Mouse (Mus musculus): ENCODE results near the gene 4930590J08Rik. TPM values are rescaled to one million over a fixed set of nuclear protein-coding genes. Genes with fewer than 3 reads are reported as not detected.

Gene 4930590J08Rik
- total and polyA plus RNA-seq, 2 experiments: 0.07 to 0.37 TPM

- 49% methylated on average over 2 of the region's 2 CpGs for WGBS
- Histone ChIP-seq H3K27me3 (ENCODE audit: control insufficient read depth, insufficient read depth, low read length) (no peaks in the 10 kb centered on the region; the same call in 1 of the 2 replicates), H3K4me3 (ENCODE audit: insufficient read depth, low read depth, low read length) (no peak overlapping the region), H3K27ac (replicated peaks; ENCODE audit: insufficient read depth, low read depth, low read length) (no peak overlapping the region), H3K4me1 (ENCODE audit: control insufficient read depth, insufficient read depth, low read length) (no peaks in the 10 kb centered on the region; the same call in 1 of the 2 replicates), H3K79me2 (ENCODE audit: control insufficient read depth, insufficient read depth, low read length) (no peaks in the 10 kb centered on the region), H3K9ac (ENCODE audit: low read depth, low read length) (no peak overlapping the region), H3K36me3 (ENCODE audit: control insufficient read depth, insufficient read depth, low read length) (no peaks in the 10 kb centered on the region)
- TF ChIP-seq CTCF (IDR thresholded peaks at IDR 0.05; ENCODE audit: low read depth, low read length): no peak
- no peak for TF ChIP-seq POLR2A (IDR thresholded peaks at IDR 0.05; ENCODE audit: extremely low read depth, insufficient read depth, low read length)
- DNase-seq (ENCODE audit: extremely low read depth, low read depth, low spot score): no peak
Measured at GRCm38 (mm10) chr6:91872781-91873180, 29.8 kb upstream of the 4930590J08Rik start.

DNA sequence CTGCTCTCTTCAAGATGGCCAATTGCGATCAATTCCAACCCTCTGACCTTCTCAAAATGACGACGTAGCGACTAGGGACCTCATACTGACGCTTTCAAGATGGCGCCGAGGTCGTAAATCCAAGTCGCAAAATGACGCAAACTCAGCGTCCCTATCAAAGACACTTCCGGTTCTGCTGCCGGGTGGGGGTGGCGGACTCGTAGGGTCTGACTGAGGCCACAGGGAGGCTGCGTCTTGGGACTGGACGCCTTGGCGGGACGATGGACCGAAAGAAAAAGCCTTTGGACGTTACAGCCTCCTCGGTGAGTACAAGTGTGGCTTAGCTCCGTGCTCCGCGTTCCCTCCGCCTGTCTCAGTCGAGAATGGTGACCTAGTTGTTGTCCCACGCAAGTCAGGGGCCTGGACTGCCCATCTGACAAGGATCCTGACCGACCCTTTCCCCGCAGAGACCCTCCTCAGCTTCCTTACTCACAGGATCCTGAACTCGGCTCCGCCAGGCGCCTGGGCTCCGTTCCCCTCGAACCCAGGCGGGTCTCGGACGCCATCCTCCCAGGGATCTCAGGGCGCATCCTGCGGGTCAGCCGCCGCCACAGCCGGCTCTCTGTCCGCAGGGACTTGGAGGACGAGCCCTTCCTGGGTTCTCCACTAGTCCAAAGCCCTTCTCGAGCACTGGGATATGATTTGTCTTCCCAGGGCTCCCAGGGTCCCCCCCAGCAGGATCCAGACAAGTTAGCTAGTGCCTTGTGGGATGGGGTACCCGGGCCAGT, 24.5 kb upstream of the 4930590J08Rik start, which contains the start of gene Ccdc174:
TSS of gene Ccdc174 (plus strand) at position 169 of the 767 bp plus-strand sequence.
- Histone ChIP-seq H3K27ac (replicated peaks; ENCODE audit: insufficient read depth, low read depth, low read length) (peak within 1 kb of the TSS; percentile 43), H3K4me1 (ENCODE audit: control insufficient read depth, insufficient read depth, low read length) (no peaks in the 10 kb centered on the region; the same call in 1 of the 2 replicates)
- DNase-seq (ENCODE audit: extremely low read depth, low read depth, low spot score): peak; percentile 96

GRCm38 (mm10) chr6:91883859-91884258, 18.8 kb upstream of the 4930590J08Rik start:
- TF ChIP-seq CTCF (IDR thresholded peaks at IDR 0.05; ENCODE audit: low read depth, low read length) (no peak), POLR2A (IDR thresholded peaks at IDR 0.05; ENCODE audit: extremely low read depth, insufficient read depth, low read length) (no peak)
- no peaks in the 10 kb centered on the region for H3K79me2 ChIP-seq (ENCODE audit: control insufficient read depth, insufficient read depth, low read length)
- no peak overlapping the region for H3K4me3 ChIP-seq (ENCODE audit: insufficient read depth, low read depth, low read length)
- no peaks in the 10 kb centered on the region for H3K27me3 ChIP-seq (ENCODE audit: control insufficient read depth, insufficient read depth, low read length)
- no peaks in the 10 kb centered on the region for H3K4me1 ChIP-seq (ENCODE audit: control insufficient read depth, insufficient read depth, low read length)
- H3K9ac ChIP-seq (ENCODE audit: low read depth, low read length): no peak overlapping the region
- WGBS: 81% methylated on average over 2 of the region's 2 CpGs
- no peak overlapping the region for H3K27ac ChIP-seq (replicated peaks; ENCODE audit: insufficient read depth, low read depth, low read length)
- peaks cover 51% of the 10 kb centered on the region for H3K36me3 ChIP-seq (ENCODE audit: control insufficient read depth, insufficient read depth, low read length)
- DNase-seq (ENCODE audit: extremely low read depth, low read depth, low spot score): no peak

More for the DNA sequence above, 24.5 kb upstream of the 4930590J08Rik start, which contains the start of gene Ccdc174:
- Histone ChIP-seq H3K9ac (ENCODE audit: low read depth, low read length) (peak within 1 kb of the TSS; percentile 92), H3K27me3 (ENCODE audit: control insufficient read depth, insufficient read depth, low read length) (no peaks in the 10 kb centered on the region), H3K36me3 (ENCODE audit: control insufficient read depth, insufficient read depth, low read length) (peaks cover 16% of the 10 kb centered on the region; the same call in 1 of the 2 replicates), H3K79me2 (ENCODE audit: control insufficient read depth, insufficient read depth, low read length) (peaks cover 6% of the 10 kb centered on the region; the same call in 1 of the 2 replicates), H3K4me3 (ENCODE audit: insufficient read depth, low read depth, low read length) (peak within 1 kb of the TSS; percentile 95)
- TF ChIP-seq POLR2A (IDR thresholded peaks at IDR 0.05; ENCODE audit: extremely low read depth, insufficient read depth, low read length): peak; percentile 80
- no peak for TF ChIP-seq CTCF (IDR thresholded peaks at IDR 0.05; ENCODE audit: low read depth, low read length)
- WGBS: under 1% methylated on average over 47 of the region's 47 CpGs

- peaks cover 62% of the 10 kb centered on the region for H3K36me3 ChIP-seq (ENCODE audit: control insufficient read depth, insufficient read depth, low read length)
- H3K27me3 ChIP-seq (ENCODE audit: control insufficient read depth, insufficient read depth, low read length): no peaks in the 10 kb centered on the region
- no peak overlapping the region for H3K9ac ChIP-seq (ENCODE audit: low read depth, low read length)
- no peaks in the 10 kb centered on the region for H3K4me1 ChIP-seq (ENCODE audit: control insufficient read depth, insufficient read depth, low read length)
- no peak overlapping the region for H3K27ac ChIP-seq (replicated peaks; ENCODE audit: insufficient read depth, low read depth, low read length)
- DNase-seq (ENCODE audit: extremely low read depth, low read depth, low spot score): no peak
- no peak overlapping the region for H3K4me3 ChIP-seq (ENCODE audit: insufficient read depth, low read depth, low read length)
- no peak for TF ChIP-seq CTCF (IDR thresholded peaks at IDR 0.05; ENCODE audit: low read depth, low read length)
- TF ChIP-seq POLR2A (IDR thresholded peaks at IDR 0.05; ENCODE audit: extremely low read depth, insufficient read depth, low read length): no peak
- no peaks in the 10 kb centered on the region for H3K79me2 ChIP-seq (ENCODE audit: control insufficient read depth, insufficient read depth, low read length)
- WGBS: 78% methylated on average over 3 of the region's 3 CpGs
Measured at GRCm38 (mm10) chr6:91889255-91889906, 13.2 kb upstream of the 4930590J08Rik start.

- WGBS: 90% methylated on average over 5 of the region's 5 CpGs
- no peaks in the 10 kb centered on the region for H3K4me1 ChIP-seq (ENCODE audit: control insufficient read depth, insufficient read depth, low read length)
- no peaks in the 10 kb centered on the region for H3K27me3 ChIP-seq (ENCODE audit: control insufficient read depth, insufficient read depth, low read length)
- no peak for TF ChIP-seq POLR2A (IDR thresholded peaks at IDR 0.05; ENCODE audit: extremely low read depth, insufficient read depth, low read length)
- TF ChIP-seq CTCF (IDR thresholded peaks at IDR 0.05; ENCODE audit: low read depth, low read length): no peak
- no peak overlapping the region for H3K9ac ChIP-seq (ENCODE audit: low read depth, low read length)
- H3K36me3 ChIP-seq (ENCODE audit: control insufficient read depth, insufficient read depth, low read length): peaks cover 68% of the 10 kb centered on the region
- no peaks in the 10 kb centered on the region for H3K79me2 ChIP-seq (ENCODE audit: control insufficient read depth, insufficient read depth, low read length)
- no peak overlapping the region for H3K27ac ChIP-seq (replicated peaks; ENCODE audit: insufficient read depth, low read depth, low read length)
- H3K4me3 ChIP-seq (ENCODE audit: insufficient read depth, low read depth, low read length): no peak overlapping the region
- DNase-seq (ENCODE audit: extremely low read depth, low read depth, low spot score): no peak
Measured at GRCm38 (mm10) chr6:91890615-91891014, 12.0 kb upstream of the 4930590J08Rik start.
